Mouse (Mus musculus) ES-Bruce4 (cell line): ENCODE data around the gene Ifnab. TPM values are rescaled to one million over a fixed set of nuclear protein-coding genes. Genes with fewer than 3 reads are reported as not detected.

Experiments
- H3K27ac ChIP-seq: 2 replicates; pipeline ENCODE4 v1.5.1; 2012; ENCODE audit warnings: low read length, inconsistent platforms; ENCODE audit not compliant: insufficient read depth
- H3K27me3 ChIP-seq: 2 replicates; pipeline ENCODE4 v1.6.1; 2012; ENCODE audit warnings: mild to moderate bottlenecking, low read length, inconsistent platforms; ENCODE audit not compliant: control insufficient read depth, poor library complexity, insufficient read depth, severe bottlenecking
- H3K36me3 ChIP-seq: 2 replicates; pipeline ENCODE4 v1.6.1; 2012; ENCODE audit warnings: inconsistent platforms, mild to moderate bottlenecking, low read length, moderate library complexity; ENCODE audit not compliant: control insufficient read depth, poor library complexity, insufficient read depth, severe bottlenecking
- H3K4me1 ChIP-seq: one replicate; pipeline ENCODE4 v1.8.1; 2011; ENCODE audit warnings: low read length; ENCODE audit not compliant: control insufficient read depth, insufficient read depth
- H3K4me3 ChIP-seq: 2 replicates; pipeline ENCODE4 v1.5.1; 2011; ENCODE audit warnings: low read depth, mild to moderate bottlenecking, low read length
- H3K9ac ChIP-seq: 2 replicates; pipeline ENCODE4 v1.6.1; 2012; ENCODE audit warnings: low read depth, mild to moderate bottlenecking, inconsistent platforms; ENCODE audit not compliant: poor library complexity, severe bottlenecking
- H3K9me3 ChIP-seq: replicated peaks from 2 replicates; pipeline ENCODE4 v1.6.1; 2012; ENCODE audit warnings: mild to moderate bottlenecking, low read length, inconsistent platforms; ENCODE audit not compliant: control insufficient read depth, poor library complexity, insufficient read depth, severe bottlenecking
- CTCF ChIP-seq: IDR thresholded peaks from one replicate; pipeline ENCODE4 v1.8.1; 2011; ENCODE audit warnings: low read depth, low read length
- EP300 ChIP-seq: IDR thresholded peaks from 2 replicates; pipeline ENCODE4 v1.6.1; 2011; ENCODE audit warnings: low read depth, low read length; ENCODE audit not compliant: insufficient read depth
- POLR2A ChIP-seq: IDR thresholded peaks from one replicate; pipeline ENCODE4 v1.8.1; 2011; ENCODE audit warnings: low read length; ENCODE audit not compliant: insufficient read depth
- polyA plus RNA-seq: library from polyadenylated mRNA; stranded (reverse); fragments of >200 nt; gene quantifications from 2 replicates; pipeline ENCODE4 v1.2.4, GENCODE M21; 2011; ENCODE audit warnings: low read depth; ENCODE audit not compliant: missing spikeins, insufficient read depth, insufficient read length

The Ifnab gene
- not detected in 2 replicates for polyA plus RNA-seq

GRCm38 (mm10) chr4:88691259-88691658 lies at the start of gene Ifnab:
TSS of gene Ifnab (minus strand) at chr4:88691359.
- no peaks in the 10 kb centered on the region for H3K36me3 ChIP-seq
- no peaks in the 10 kb centered on the region for H3K4me1 ChIP-seq
- no peaks in the 10 kb centered on the region; the same call in 1 of the 2 replicates for H3K9me3 ChIP-seq
- H3K27me3 ChIP-seq: no peaks in the 10 kb centered on the region; the same call in 1 of the 2 replicates
- no peak within 1 kb of the TSS for H3K4me3 ChIP-seq
- TF ChIP-seq EP300 (no peak), POLR2A (no peak), CTCF (no peak)
- H3K27ac ChIP-seq: no peak within 1 kb of the TSS
- H3K9ac ChIP-seq: no peak within 1 kb of the TSS

- TF ChIP-seq EP300 (no peak), CTCF (no peak), POLR2A (no peak)
- no peaks in the 10 kb centered on the region for H3K9me3 ChIP-seq
- no peaks in the 10 kb centered on the region for H3K36me3 ChIP-seq
Observed at GRCm38 (mm10) chr4:88739036-88739435, 47.9 kb upstream of the Ifnab start.

GRCm38 (mm10) chr4:88738480-88738879 lies 47.3 kb upstream of the Ifnab start:
- H3K27me3 ChIP-seq: no peaks in the 10 kb centered on the region
- no peaks in the 10 kb centered on the region for H3K4me1 ChIP-seq
- H3K9me3 ChIP-seq: 0 out of 2 replicates have a peak, but pooled peaks cover 3% of the 10 kb centered on the region
- H3K27ac ChIP-seq: no peak overlapping the region
- H3K36me3 ChIP-seq: no peaks in the 10 kb centered on the region
- TF ChIP-seq CTCF (peak; percentile 82), POLR2A (no peak)
- H3K4me3 ChIP-seq: no peak overlapping the region
- H3K9ac ChIP-seq: no peak overlapping the region

More at GRCm38 (mm10) chr4:88739036-88739435, 47.9 kb upstream of the Ifnab start:
- Histone ChIP-seq H3K27ac (no peak overlapping the region), H3K4me3 (no peak overlapping the region), H3K27me3 (no peaks in the 10 kb centered on the region), H3K9ac (no peak overlapping the region), H3K4me1 (no peaks in the 10 kb centered on the region)

- H3K4me1 ChIP-seq: no peaks in the 10 kb centered on the region
- no peak overlapping the region for H3K27ac ChIP-seq
- TF ChIP-seq EP300 (no peak), POLR2A (no peak), CTCF (peak; percentile 20)
- H3K9me3 ChIP-seq: no peaks in the 10 kb centered on the region; the same call in 1 of the 2 replicates
- no peaks in the 10 kb centered on the region for H3K27me3 ChIP-seq
- no peak overlapping the region for H3K4me3 ChIP-seq
- no peak overlapping the region for H3K9ac ChIP-seq
- no peaks in the 10 kb centered on the region for H3K36me3 ChIP-seq
Observed at GRCm38 (mm10) chr4:88727324-88727723, 36.2 kb upstream of the Ifnab start.

GRCm38 (mm10) chr4:88726727-88727126 lies 35.6 kb upstream of the Ifnab start:
- H3K9ac ChIP-seq: no peak overlapping the region
- no peak overlapping the region for H3K4me3 ChIP-seq
- TF ChIP-seq EP300: no peak
- no peak for TF ChIP-seq POLR2A
- no peak for TF ChIP-seq CTCF
- H3K27ac ChIP-seq: no peak overlapping the region
- no peaks in the 10 kb centered on the region for H3K27me3 ChIP-seq
- no peaks in the 10 kb centered on the region; the same call in 1 of the 2 replicates for H3K9me3 ChIP-seq
- H3K36me3 ChIP-seq: no peaks in the 10 kb centered on the region
- H3K4me1 ChIP-seq: no peaks in the 10 kb centered on the region

- H3K27ac ChIP-seq: peak overlapping the region; percentile 81
Observed at GRCm38 (mm10) chr4:88723497-88724090, 32.4 kb upstream of the Ifnab start.

More at GRCm38 (mm10) chr4:88723497-88724090, 32.4 kb upstream of the Ifnab start:
- Histone ChIP-seq H3K4me3 (no peak overlapping the region), H3K27me3 (no peaks in the 10 kb centered on the region), H3K9me3 (peaks cover 8% of the 10 kb centered on the region), H3K4me1 (peaks cover 2% of the 10 kb centered on the region), H3K36me3 (peaks cover 17% of the 10 kb centered on the region), H3K9ac (no peak overlapping the region)
- no peak for TF ChIP-seq EP300
- no peak for TF ChIP-seq POLR2A
- TF ChIP-seq CTCF: no peak
